Mouse (Mus musculus): ENCODE data around the gene Nectin1. TPM values are rescaled to one million over a fixed set of nuclear protein-coding genes. Genes with fewer than 3 reads are reported as not detected.
A peak's percentile ranks its signal among the peaks of the same experiment; 100 is the strongest.

Nectin1 gene
- polyA plus RNA-seq, 1 experiment from 2014 or later: 9.2 TPM

DNA sequence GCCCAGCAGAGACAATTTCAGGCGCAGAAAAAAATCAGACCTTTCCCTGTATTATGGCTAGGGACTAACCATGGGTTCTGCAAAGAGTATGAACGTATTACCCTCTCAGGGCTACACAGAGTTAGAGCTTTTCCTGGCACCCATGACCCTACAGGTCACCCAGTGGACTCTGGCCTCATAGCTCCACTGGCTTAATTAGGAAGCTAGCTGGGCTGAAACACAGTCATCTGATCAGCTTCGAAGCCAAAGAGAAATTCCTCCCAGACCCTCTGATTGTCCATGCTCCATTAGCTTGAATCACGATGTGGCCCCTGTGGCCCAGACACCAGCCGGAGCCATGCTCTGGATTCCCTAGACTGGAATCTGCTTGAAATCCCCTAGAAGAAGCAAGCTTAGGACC is 10.3 kb downstream of the Nectin1 start:
- 68% methylated on average over 5 of the region's 5 CpGs for WGBS
- H3K4me1 ChIP-seq: peaks cover 44% of the 10 kb centered on the region
- no peak for ATAC-seq (ENCODE audit: insufficient number of reproducible peaks, insufficient read depth, low FRiP score, low TSS enrichment, low read depth)
- H3K4me2 ChIP-seq: no peak overlapping the region
- H3K4me3 ChIP-seq: no peak overlapping the region
- no peak overlapping the region for H3K27ac ChIP-seq
- no peak overlapping the region for H3K9ac ChIP-seq
- no peaks in the 10 kb centered on the region for H3K9me3 ChIP-seq
- H3K36me3 ChIP-seq: peaks cover 4% of the 10 kb centered on the region; the same call in 1 of the 2 replicates
- no peaks in the 10 kb centered on the region for H3K27me3 ChIP-seq

DNA sequence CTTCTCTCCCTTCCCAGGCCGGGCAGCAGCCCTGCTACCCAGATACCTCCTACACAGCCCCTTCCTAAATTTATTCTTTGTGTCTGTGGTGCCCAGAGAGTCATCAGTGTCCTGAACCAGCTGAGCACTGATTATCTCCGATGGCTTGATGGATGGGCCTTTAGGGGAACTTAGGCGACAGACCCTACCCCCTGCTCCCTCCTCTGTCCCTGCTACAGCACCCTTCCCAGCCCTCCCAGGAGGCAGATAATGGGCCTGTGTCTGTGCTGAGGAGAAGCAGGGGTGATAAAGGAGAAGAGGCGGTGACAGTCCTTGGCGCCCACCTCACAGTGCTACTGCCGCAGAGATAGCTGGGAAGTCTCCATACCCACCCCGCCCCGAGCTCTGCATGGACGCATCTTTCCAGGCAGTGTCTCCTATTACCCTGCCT is 11.0 kb downstream of the Nectin1 start:
- peaks cover 4% of the 10 kb centered on the region; the same call in 1 of the 2 replicates for H3K36me3 ChIP-seq
- WGBS: 83% methylated on average over 9 of the region's 9 CpGs
- H3K9me3 ChIP-seq: no peaks in the 10 kb centered on the region
- no peak overlapping the region for H3K4me3 ChIP-seq
- no peak overlapping the region for H3K4me2 ChIP-seq
- 0 out of 2 replicates have a peak overlapping the region, but pooled peaks have one; percentile 16 for H3K9ac ChIP-seq
- H3K4me1 ChIP-seq: peaks cover 42% of the 10 kb centered on the region
- H3K27ac ChIP-seq: no peak overlapping the region
- no peak for ATAC-seq (ENCODE audit: insufficient number of reproducible peaks, insufficient read depth, low FRiP score, low TSS enrichment, low read depth)
- H3K27me3 ChIP-seq: no peaks in the 10 kb centered on the region

DNA sequence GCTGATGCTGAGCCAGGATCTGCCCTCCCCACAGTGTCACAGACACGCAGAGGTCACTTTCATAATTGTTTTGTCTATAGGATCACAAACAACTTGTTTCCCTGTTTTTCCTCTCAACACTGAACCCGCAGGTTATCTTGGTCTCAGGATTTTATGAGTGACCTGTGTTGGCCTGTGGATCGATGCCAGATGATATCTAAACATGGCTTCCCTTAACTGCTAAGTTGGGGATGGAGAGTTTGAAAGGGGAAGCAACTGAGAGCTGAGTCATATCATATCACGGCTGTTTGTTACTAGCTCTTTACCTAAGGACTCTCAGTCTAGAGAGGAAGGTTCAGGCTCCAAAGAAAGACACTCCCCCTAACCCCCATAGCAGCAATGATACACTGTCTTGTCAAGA is 11.7 kb downstream of the Nectin1 start:
- Histone ChIP-seq H3K9ac (no peak overlapping the region), H3K27me3 (no peaks in the 10 kb centered on the region), H3K4me1 (peaks cover 42% of the 10 kb centered on the region), H3K4me2 (no peak overlapping the region), H3K36me3 (peaks cover 4% of the 10 kb centered on the region; the same call in 1 of the 2 replicates), H3K27ac (no peak overlapping the region), H3K9me3 (no peaks in the 10 kb centered on the region), H3K4me3 (no peak overlapping the region)
- no peak for ATAC-seq (ENCODE audit: insufficient number of reproducible peaks, insufficient read depth, low FRiP score, low TSS enrichment, low read depth)
- 69% methylated on average over 4 of the region's 4 CpGs for WGBS

DNA sequence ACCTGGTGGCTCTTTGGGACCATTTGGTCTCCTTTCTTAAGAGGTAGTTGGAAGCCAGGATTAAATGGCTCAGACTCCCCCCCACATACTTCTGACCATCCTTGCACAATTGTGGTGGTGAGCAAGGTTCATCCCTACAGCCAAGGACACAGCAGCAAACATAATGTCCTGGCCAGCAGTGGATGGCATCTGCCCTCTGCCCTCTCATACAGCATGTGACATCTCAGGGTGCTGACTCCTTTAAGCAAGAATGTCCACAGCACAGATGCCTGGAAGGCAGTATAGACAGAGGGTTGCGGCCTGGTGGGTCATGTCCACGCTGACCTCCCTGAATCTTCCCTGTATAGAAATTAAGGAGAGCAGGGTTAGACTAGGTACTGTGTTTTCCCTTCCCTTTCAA is 12.1 kb downstream of the Nectin1 start:
- no peak for ATAC-seq (ENCODE audit: insufficient number of reproducible peaks, insufficient read depth, low FRiP score, low TSS enrichment, low read depth)
- Histone ChIP-seq H3K4me2 (no peak overlapping the region), H3K4me1 (peaks cover 44% of the 10 kb centered on the region), H3K4me3 (no peak overlapping the region), H3K27ac (no peak overlapping the region), H3K9me3 (no peaks in the 10 kb centered on the region), H3K9ac (no peak overlapping the region), H3K27me3 (no peaks in the 10 kb centered on the region), H3K36me3 (no peaks in the 10 kb centered on the region; the same call in 1 of the 2 replicates)
- WGBS: 69% methylated on average over 2 of the region's 2 CpGs

DNA sequence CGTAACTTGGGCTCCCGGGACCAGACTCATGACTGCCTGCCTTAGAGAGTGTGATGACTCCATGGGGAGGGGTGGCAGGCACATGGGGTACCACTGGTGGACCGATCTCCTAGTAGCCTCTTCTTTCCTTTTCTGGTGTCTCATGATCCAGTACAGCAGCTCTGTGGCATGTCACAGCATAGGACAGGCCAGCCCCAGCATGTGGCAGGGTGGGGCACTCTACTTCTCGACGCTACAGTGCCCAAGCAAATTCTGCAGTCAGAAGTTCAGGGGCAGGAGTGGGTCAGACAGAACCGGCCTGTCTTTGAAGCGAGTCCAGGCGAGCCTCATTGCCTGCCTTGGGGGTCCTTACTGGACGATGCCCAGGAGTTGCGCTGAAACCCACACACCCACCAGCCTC is 13.4 kb downstream of the Nectin1 start:
- H3K4me2 ChIP-seq: no peak overlapping the region
- H3K27me3 ChIP-seq: no peaks in the 10 kb centered on the region
- H3K9me3 ChIP-seq: no peaks in the 10 kb centered on the region
- H3K9ac ChIP-seq: no peak overlapping the region
- WGBS: 64% methylated on average over 10 of the region's 10 CpGs
- no peak overlapping the region for H3K4me3 ChIP-seq
- 0 out of 2 replicates have a peak, but pooled peaks have one; percentile 16 for ATAC-seq (ENCODE audit: insufficient number of reproducible peaks, insufficient read depth, low FRiP score, low TSS enrichment, low read depth)
- H3K4me1 ChIP-seq: peaks cover 52% of the 10 kb centered on the region
- no peak overlapping the region for H3K27ac ChIP-seq
- no peaks in the 10 kb centered on the region for H3K36me3 ChIP-seq

DNA sequence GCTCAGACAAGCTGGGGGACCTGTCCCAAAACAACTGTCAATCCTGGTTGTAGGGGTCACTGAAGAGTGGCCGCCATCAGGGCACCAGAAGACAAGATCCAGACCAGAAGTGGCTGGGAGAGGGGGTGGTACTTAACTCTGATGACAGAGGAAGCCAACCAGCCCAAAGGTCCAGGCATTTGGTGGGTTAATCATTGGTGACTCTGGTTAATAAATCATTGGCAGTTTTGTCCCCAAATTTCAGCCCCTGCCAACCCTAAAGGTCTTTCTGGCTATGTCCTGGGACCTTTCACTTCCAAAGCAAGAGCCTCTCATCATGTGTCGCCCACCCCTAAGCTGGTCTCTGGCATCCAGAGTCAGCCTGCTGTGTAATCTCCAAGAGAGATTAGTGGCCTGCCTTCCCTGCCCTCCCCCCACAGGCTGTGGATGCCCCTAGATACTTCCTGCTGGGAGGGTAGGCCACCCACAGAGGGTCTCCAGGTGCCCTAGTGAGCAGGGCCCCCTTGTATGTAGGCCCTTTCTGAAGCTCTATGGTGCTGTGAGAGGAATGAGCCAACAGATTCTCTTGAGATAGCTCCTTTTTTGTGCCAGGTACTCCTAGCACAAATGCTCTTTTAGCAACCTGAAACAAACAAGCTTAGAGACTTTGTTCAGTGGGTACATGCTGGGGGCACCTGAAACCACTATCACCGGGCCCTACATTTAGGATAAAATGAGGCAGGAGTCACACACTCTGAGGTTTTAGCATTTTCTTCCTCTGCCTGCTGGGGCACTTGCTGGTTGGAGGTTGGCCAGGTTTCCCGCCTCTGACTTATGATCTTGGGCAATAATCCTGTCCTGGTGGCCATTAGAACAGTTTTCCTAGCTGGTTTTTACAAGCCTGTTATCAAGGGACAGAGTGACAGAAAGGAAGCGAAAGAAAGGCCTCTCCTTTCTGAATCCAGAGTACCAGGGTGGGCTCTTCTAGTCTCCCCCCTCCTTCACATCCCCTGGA is 14.5 kb downstream of the Nectin1 start:
- Histone ChIP-seq H3K4me1 (peaks cover 52% of the 10 kb centered on the region), H3K9ac (no peak overlapping the region), H3K36me3 (no peaks in the 10 kb centered on the region), H3K27me3 (no peaks in the 10 kb centered on the region), H3K4me2 (no peak overlapping the region), H3K4me3 (no peak overlapping the region), H3K27ac (no peak overlapping the region), H3K9me3 (no peaks in the 10 kb centered on the region)
- no peak for ATAC-seq (ENCODE audit: insufficient number of reproducible peaks, insufficient read depth, low FRiP score, low TSS enrichment, low read depth)
- 74% methylated on average over 5 of the region's 5 CpGs for WGBS

DNA sequence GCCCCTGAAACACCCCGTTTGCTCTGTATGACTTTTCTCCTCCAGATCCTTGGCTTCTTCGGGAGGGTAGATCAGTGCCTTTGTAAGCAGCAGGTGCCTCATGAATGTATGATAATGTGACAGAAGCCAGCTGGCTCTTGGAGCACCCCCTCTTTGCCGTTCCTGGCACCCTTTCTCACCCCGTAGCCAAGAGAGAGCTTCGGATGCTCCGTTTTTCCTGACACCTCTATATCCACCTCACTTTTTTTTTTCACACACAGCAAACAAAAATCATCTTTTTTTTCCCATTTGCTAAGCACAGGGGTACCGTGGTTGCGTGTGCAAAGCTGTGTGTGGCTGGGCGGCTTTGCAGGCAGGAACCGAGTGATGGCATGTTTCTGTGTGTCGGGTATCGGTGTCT is 16.3 kb downstream of the Nectin1 start:
- H3K27me3 ChIP-seq: no peaks in the 10 kb centered on the region
- peaks cover 45% of the 10 kb centered on the region for H3K4me1 ChIP-seq
- no peak for ATAC-seq (ENCODE audit: insufficient number of reproducible peaks, insufficient read depth, low FRiP score, low TSS enrichment, low read depth)
- no peaks in the 10 kb centered on the region; the same call in 1 of the 2 replicates for H3K9me3 ChIP-seq
- no peak overlapping the region for H3K4me3 ChIP-seq
- no peak overlapping the region for H3K4me2 ChIP-seq
- H3K27ac ChIP-seq: no peak overlapping the region
- WGBS: 88% methylated on average over 12 of the region's 12 CpGs
- H3K9ac ChIP-seq: no peak overlapping the region
- peaks cover 8% of the 10 kb centered on the region for H3K36me3 ChIP-seq

DNA sequence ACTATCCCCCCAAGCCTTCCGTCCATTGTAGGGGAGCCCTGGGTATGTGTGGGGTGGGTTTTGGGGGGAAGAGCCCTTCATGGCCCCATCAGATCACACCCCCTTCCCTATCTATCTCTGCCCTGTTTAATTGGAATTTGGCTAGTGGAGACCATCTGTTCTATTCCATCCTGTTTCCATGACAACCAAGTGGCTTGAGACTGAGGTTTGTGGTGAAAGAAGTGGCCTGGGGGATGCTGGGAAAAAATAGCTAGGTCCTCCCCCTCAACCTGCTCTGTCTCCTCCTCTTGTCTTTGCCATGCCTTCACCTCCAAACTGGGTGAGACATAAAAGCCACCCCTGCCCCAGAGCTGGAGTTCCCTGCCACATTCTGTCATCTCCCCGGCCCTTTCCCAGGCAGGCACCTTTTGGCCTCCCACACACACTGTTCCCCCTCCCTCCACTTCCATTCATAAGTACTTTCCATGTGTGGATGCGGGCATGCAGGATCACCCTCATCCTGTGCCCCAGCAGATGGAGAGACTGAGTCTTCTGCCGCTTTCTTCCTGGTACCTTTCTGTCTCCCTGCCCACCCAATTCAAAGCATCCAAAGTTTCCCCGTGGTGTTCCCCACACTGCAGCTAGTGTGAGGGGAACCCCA is 17.5 kb downstream of the Nectin1 start:
- WGBS: 69% methylated on average over 5 of the region's 5 CpGs
- Histone ChIP-seq H3K36me3 (peaks cover 8% of the 10 kb centered on the region), H3K9ac (no peak overlapping the region), H3K4me3 (no peak overlapping the region), H3K4me2 (no peak overlapping the region), H3K27me3 (no peaks in the 10 kb centered on the region), H3K27ac (no peak overlapping the region), H3K9me3 (no peaks in the 10 kb centered on the region; the same call in 1 of the 2 replicates), H3K4me1 (peaks cover 44% of the 10 kb centered on the region)
- ATAC-seq (ENCODE audit: insufficient number of reproducible peaks, insufficient read depth, low FRiP score, low TSS enrichment, low read depth): no peak

DNA sequence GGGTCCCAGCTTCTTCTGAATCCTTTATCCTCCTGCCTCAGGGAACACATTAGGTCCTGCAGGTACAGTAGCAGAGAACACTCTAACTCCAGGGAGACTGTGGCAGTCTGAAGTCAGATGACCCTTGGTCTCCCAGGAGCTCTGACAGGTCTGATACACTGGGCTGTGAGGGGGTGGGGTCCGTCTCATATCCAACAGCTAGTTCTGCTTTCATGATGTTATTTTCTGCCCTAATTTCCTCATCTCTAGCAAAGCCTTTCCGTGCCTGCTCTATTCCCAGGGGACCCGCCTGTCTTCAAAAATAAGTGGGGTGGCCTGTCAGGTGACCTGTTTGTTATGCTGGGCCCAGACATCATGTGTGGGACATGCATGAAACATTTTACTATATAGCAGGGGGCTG is 18.2 kb downstream of the Nectin1 start:
- peaks cover 8% of the 10 kb centered on the region for H3K36me3 ChIP-seq
- H3K4me2 ChIP-seq: no peak overlapping the region
- no peaks in the 10 kb centered on the region; the same call in 1 of the 2 replicates for H3K9me3 ChIP-seq
- no peak overlapping the region for H3K27ac ChIP-seq
- no peak for ATAC-seq (ENCODE audit: insufficient number of reproducible peaks, insufficient read depth, low FRiP score, low TSS enrichment, low read depth)
- H3K9ac ChIP-seq: no peak overlapping the region
- H3K4me1 ChIP-seq: peaks cover 38% of the 10 kb centered on the region
- no peak overlapping the region for H3K4me3 ChIP-seq
- no peaks in the 10 kb centered on the region for H3K27me3 ChIP-seq
- WGBS: 70% methylated on average over 3 of the region's 3 CpGs

DNA sequence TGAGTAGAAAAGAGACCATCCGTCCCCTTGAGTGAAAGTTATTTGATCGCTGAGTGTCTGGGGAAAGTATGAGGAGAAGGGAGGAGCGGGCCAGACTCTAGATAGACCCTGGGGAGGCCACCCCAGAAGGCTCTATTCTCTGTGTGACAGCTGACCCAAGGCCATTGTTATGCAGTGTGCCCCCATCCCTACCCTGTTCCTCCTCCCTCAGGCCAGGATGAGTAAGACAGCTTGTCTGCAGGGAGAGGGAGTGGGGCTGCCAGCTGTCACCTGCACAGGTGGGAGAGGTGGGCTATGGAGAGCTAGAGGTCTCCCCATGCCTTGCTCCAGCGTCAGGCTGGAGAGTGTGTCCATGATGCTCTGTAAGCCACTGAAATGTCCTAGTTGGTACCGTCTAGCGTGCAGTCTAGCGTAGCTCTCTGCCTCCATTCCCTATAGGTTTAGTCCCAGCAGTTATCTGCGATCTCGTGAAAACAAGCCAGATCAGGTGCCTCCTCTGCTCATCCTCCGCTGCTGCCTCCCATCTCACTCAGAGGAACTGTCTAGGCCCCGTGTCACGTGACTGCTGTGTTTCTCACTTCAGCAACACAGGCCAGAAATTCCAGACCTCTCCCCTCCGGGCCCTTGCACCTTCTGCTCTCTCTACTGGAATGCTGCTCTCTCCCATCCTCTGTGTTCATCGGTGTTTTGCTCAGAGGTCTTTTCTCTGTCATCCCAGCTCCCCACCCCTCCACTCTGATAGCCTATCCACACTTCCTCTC is 21.8 kb downstream of the Nectin1 start:
- 0 out of 2 replicates have a peak, but pooled peaks have one; percentile 40 for ATAC-seq (ENCODE audit: insufficient number of reproducible peaks, insufficient read depth, low FRiP score, low TSS enrichment, low read depth)
- no peak overlapping the region for H3K4me2 ChIP-seq
- no peaks in the 10 kb centered on the region; the same call in 1 of the 2 replicates for H3K9me3 ChIP-seq
- H3K4me3 ChIP-seq: no peak overlapping the region
- peaks cover 8% of the 10 kb centered on the region for H3K36me3 ChIP-seq
- 0 out of 2 replicates have a peak overlapping the region, but pooled peaks have one; percentile 44 for H3K27ac ChIP-seq
- H3K27me3 ChIP-seq: no peaks in the 10 kb centered on the region
- H3K4me1 ChIP-seq: peaks cover 35% of the 10 kb centered on the region
- no peak overlapping the region for H3K9ac ChIP-seq
- 54% methylated on average over 14 of the region's 14 CpGs for WGBS

DNA sequence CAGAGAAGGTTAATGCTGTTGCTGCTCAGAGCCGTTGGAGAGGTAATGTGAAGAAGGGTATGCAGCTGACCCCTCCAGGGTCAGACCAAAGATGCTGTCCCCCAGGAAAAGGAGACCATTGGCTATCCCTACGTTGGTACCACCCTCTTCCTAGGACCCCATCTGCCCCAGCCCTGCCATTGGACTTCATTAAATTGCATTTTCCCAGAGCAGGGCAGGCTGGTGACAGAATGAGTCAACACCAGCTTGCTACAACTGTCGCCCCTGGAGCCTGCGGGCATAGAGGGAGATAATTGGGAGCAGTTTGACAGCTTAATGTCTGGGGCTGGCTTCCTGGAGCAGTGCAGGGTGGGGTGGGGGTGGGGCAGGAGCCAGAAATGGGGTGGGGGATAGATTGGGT is 25.0 kb downstream of the Nectin1 start:
- ATAC-seq (ENCODE audit: insufficient number of reproducible peaks, insufficient read depth, low FRiP score, low TSS enrichment, low read depth): no peak
- Histone ChIP-seq H3K4me2 (no peak overlapping the region), H3K4me1 (peaks cover 41% of the 10 kb centered on the region), H3K4me3 (no peak overlapping the region), H3K27ac (no peak overlapping the region), H3K9me3 (no peaks in the 10 kb centered on the region), H3K36me3 (peaks cover 3% of the 10 kb centered on the region), H3K9ac (no peak overlapping the region), H3K27me3 (no peaks in the 10 kb centered on the region)
- 12% methylated on average over 4 of the region's 4 CpGs for WGBS

Data from embryonic facial prominence, embryonic 13.5 days (tissue).